Mouse (Mus musculus): ENCODE results near the gene Fbxl2. TPM values are rescaled to one million over a fixed set of nuclear protein-coding genes. Genes with fewer than 3 reads are reported as not detected.
A peak's percentile ranks its signal among the peaks of the same experiment; 100 is the strongest.

Fbxl2 gene
- total and polyA plus RNA-seq, 3 experiments = 0.54 to 1.1 (median 0.81) TPM

DNA sequence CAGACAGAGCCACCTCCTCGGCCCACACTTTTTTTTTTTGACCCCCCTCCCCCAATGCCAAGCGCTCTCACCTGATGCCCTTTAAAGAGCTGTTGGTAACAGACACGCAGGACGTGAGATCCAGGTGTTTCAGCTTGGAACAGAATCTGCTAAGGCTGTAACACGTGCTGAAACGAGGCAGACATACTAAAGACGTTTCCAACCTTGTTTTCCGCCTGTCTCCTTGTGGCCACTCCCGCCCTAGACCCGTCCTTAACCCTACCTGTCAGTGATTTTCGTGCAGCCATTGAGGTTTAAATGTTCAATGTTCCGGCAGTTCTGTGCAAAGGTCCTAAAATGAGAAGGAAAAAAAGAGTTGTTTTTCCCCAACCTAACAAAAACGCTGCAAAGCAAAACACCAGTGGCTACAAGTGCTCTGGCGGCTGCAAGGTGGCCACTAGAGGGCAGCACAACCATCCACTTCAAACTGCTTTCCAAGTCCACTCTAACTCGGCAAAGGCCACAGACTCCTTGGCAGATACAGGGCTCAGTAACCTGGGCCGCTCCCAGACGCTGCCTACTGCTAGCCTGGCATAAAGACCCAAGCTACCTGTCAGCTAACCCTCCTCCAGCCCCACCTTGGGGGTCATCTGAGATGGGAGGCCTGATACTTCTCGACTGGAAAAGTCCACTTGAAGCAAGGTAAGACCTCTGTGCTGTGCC lies 55.3 kb downstream of the Fbxl2 start (continued):
- TF ChIP-seq JUN (IDR thresholded peaks at IDR 0.05; ENCODE audit: insufficient read depth, low read depth, low read length) = no peak
- TF ChIP-seq MEF2A (IDR thresholded peaks at IDR 0.05; ENCODE audit: borderline replicate concordance, low read depth, low read length) = 0 out of 2 replicates have a peak, but pooled peaks have one; percentile 3
- TF ChIP-seq MAFK (IDR thresholded peaks at IDR 0.05; ENCODE audit: insufficient replicate concordance, low read length) = no peak
- TF ChIP-seq USF2 (conservative IDR thresholded peaks at IDR 0.05; ENCODE audit: low read depth, low read length) = no peak
- TF ChIP-seq RAD21 (IDR thresholded peaks at IDR 0.05; ENCODE audit: low read depth, low read length) = peak; percentile 85
- TF ChIP-seq GABPA (IDR thresholded peaks at IDR 0.05; ENCODE audit: insufficient replicate concordance, low read depth, low read length) = no peak
- TF ChIP-seq NELFE (IDR thresholded peaks at IDR 0.05; ENCODE audit: low read depth, low read length) = peak; percentile 16; the same call in 1 of the 2 replicates
- no peak for TF ChIP-seq CHD1 (IDR thresholded peaks at IDR 0.05; ENCODE audit: low read depth, low read length)
- TF ChIP-seq E2F4 (IDR thresholded peaks at IDR 0.05; ENCODE audit: insufficient replicate concordance, low read depth, low read length) = no peak
- TF ChIP-seq HCFC1 (IDR thresholded peaks at IDR 0.05; ENCODE audit: low read depth, low read length) = no peak
- peak; percentile 86 for TF ChIP-seq SMC3 (IDR thresholded peaks at IDR 0.05; ENCODE audit: low read depth, low read length)
- peak; percentile 38; the same call in 1 of the 2 replicates for TF ChIP-seq MXI1 (IDR thresholded peaks at IDR 0.05; ENCODE audit: low read depth, low read length)
- TF ChIP-seq BHLHE40 (IDR thresholded peaks at IDR 0.05; ENCODE audit: low read depth, low read length) = 0 out of 2 replicates have a peak, but pooled peaks have one; percentile 13
- TF ChIP-seq UBTF (IDR thresholded peaks at IDR 0.05; ENCODE audit: low read depth, low read length) = no peak
- TF ChIP-seq ETS1 (conservative IDR thresholded peaks at IDR 0.05; ENCODE audit: low read depth, low read length) = no peak
- no peak for TF ChIP-seq USF1 (IDR thresholded peaks at IDR 0.05; ENCODE audit: low read depth, low read length)
- 0 out of 2 replicates have a peak, but pooled peaks have one; percentile 8 for TF ChIP-seq TCF12 (IDR thresholded peaks at IDR 0.05; ENCODE audit: low read depth, low read length)
- TF ChIP-seq CHD2 (IDR thresholded peaks at IDR 0.05; ENCODE audit: low read length) = no peak
- TF ChIP-seq JUND (conservative IDR thresholded peaks at IDR 0.05; ENCODE audit: low read depth, low read length) = no peak
- TF ChIP-seq RCOR1 (conservative IDR thresholded peaks at IDR 0.05; ENCODE audit: low read depth, low read length) = no peak

DNA sequence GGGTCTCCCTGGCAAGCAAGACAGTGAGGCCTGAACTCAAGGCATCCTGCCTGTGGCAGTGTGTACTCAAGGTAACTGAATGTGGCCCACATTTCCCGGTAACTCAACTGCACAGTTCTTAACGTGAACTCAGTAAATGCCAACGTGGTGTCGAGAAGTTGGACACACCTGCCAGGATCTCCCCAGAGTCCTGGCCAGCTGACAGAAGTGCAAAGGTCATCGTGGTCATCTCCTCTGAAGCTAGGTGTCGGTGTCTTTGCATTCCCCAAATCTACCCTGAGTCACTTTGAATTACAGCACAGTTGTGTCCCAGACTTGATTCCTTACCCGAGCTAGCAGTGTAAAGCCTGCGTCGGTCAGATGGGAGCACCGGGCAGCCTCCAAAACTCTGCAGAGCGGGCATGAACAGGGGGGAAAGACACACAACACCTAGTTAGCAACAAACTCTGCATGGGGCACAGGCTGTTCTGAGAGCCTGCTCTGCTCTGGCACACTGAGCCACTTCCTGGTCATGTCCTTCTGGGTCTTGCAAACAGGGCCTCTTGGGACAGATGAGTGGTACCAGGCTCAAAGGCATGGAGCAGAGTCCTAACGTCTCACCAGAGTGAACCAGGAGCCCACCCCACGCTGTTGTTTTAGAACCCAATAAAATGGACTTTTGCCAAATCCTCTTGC lies 60.9 kb downstream of the Fbxl2 start:
- in situ Hi-C loops (cut with MboI; ENCODE audit: low pct_ligation_motif_present, low pct_unique_long_range_greater_than_20kb, low sequenced_read_pairs) (no loop called here), dilution Hi-C loops (cut with MboI; ENCODE audit: extremely low pct_ligation_motif_present, extremely low pct_unique_long_range_greater_than_20kb, low sequenced_read_pairs) (no loop called here)
- Histone ChIP-seq H3K4me2 (ENCODE audit: insufficient read depth, low read depth, poor library complexity, severe bottlenecking) (no peak overlapping the region), H3K36me3 (replicated peaks in 1 of 2; ENCODE audit: control insufficient read depth in 1 of 2, insufficient read depth in 1 of 2, low read length in 1 of 2) (peaks cover 4 to 30% of the 10 kb centered on the region in 2 experiments), H3K27me3 (replicated peaks) (no peaks in the 10 kb centered on the region), H3K4me1 (ENCODE audit: control insufficient read depth in 1 of 2, insufficient read depth in 2 of 2) (peaks cover 2 to 5% of the 10 kb centered on the region in 2 experiments; a peak in 1 of 4 replicates), H3K27ac (ENCODE audit: insufficient read depth, low read depth) (no peak overlapping the region), H3K79me2 (replicated peaks; ENCODE audit: control insufficient read depth, extremely low read depth, insufficient read depth, poor library complexity, severe bottlenecking) (no peaks in the 10 kb centered on the region), H3K9me3 (replicated peaks; ENCODE audit: low read length) (no peaks in the 10 kb centered on the region), H3K9ac (ENCODE audit: insufficient read depth, low read depth) (no peak overlapping the region), H3K4me3 (replicated peaks in 1 of 3; ENCODE audit: low read depth in 2 of 3, low read length in 2 of 3, poor library complexity in 1 of 3) (no peak overlapping the region)
- no peak for TF ChIP-seq MAX (IDR thresholded peaks at IDR 0.05; ENCODE audit: low read length)
- no peak for TF ChIP-seq CHD2 (IDR thresholded peaks at IDR 0.05; ENCODE audit: low read length)
- no peak for TF ChIP-seq ZMIZ1 (IDR thresholded peaks at IDR 0.05; ENCODE audit: low read depth, low read length)
- no peak for TF ChIP-seq ZNF384 (IDR thresholded peaks at IDR 0.05; ENCODE audit: low read depth, low read length)
- no peak for TF ChIP-seq ZKSCAN1 (IDR thresholded peaks at IDR 0.05; ENCODE audit: borderline replicate concordance, low read depth, low read length)
- TF ChIP-seq SMC3 (IDR thresholded peaks at IDR 0.05; ENCODE audit: low read depth, low read length) = no peak
- TF ChIP-seq ZC3H11A (IDR thresholded peaks at IDR 0.05; ENCODE audit: low read depth, low read length) = no peak
- no peak for TF ChIP-seq IRF4 (IDR thresholded peaks at IDR 0.05; ENCODE audit: low read depth, low read length)
- TF ChIP-seq CTCF (conservative IDR thresholded peaks at IDR 0.05 in 1 of 2, IDR thresholded peaks at IDR 0.05 in 1 of 2; ENCODE audit: low read depth in 2 of 2, low read length in 2 of 2) = no peak
- no peak for TF ChIP-seq PAX5 (IDR thresholded peaks at IDR 0.05; ENCODE audit: low read length)
- TF ChIP-seq GABPA (IDR thresholded peaks at IDR 0.05; ENCODE audit: insufficient replicate concordance, low read depth, low read length) = no peak
- TF ChIP-seq CHD1 (IDR thresholded peaks at IDR 0.05; ENCODE audit: low read depth, low read length) = no peak
- TF ChIP-seq E2F4 (IDR thresholded peaks at IDR 0.05; ENCODE audit: insufficient replicate concordance, low read depth, low read length) = no peak
- TF ChIP-seq POLR2A (IDR thresholded peaks at IDR 0.05; ENCODE audit: low read depth, low read length) = no peak
- TF ChIP-seq MXI1 (IDR thresholded peaks at IDR 0.05; ENCODE audit: low read depth, low read length) = no peak
- TF ChIP-seq UBTF (IDR thresholded peaks at IDR 0.05; ENCODE audit: low read depth, low read length) = no peak
- TF ChIP-seq NELFE (IDR thresholded peaks at IDR 0.05; ENCODE audit: low read depth, low read length) = no peak
- no peak for TF ChIP-seq EP300 (IDR thresholded peaks at IDR 0.05; ENCODE audit: low read length)
- no peak for DNase-seq (ENCODE audit: extremely low read depth)
